Mouse (Mus musculus): ENCODE measurements around the gene Fpgt.

The Fpgt gene

GRCm38 (mm10) chr3:155093116-155093956, at the start of gene Fpgt, which contains the start of gene Lrriq3:
Gene Fpgt (minus strand): TSS chr3:155093403.
Gene Lrriq3 (plus strand): TSS chr3:155093434.
- DNase-seq (ENCODE audit: low spot score in 2 of 2) = peak; percentile 88 to 89

GRCm38 (mm10) chr3:155141047-155141446, 47.8 kb upstream of the Fpgt start:
- DNase-seq (ENCODE audit: low spot score in 2 of 2) = no peak

GRCm38 (mm10) chr3:155137737-155138136, 44.5 kb upstream of the Fpgt start:
- DNase-seq (ENCODE audit: low spot score in 2 of 2) = no peak

- DNase-seq (ENCODE audit: low spot score in 2 of 2) = no peak
Measured at GRCm38 (mm10) chr3:155105957-155106356, 12.8 kb upstream of the Fpgt start.

- DNase-seq (ENCODE audit: low spot score in 2 of 2) = no peak
Measured at GRCm38 (mm10) chr3:155099266-155099665, 6.1 kb upstream of the Fpgt start.

GRCm38 (mm10) chr3:155092081-155092480, 1.1 kb downstream of the Fpgt start:
- DNase-seq (ENCODE audit: low spot score in 2 of 2) = no peak

GRCm38 (mm10) chr3:155077908-155078307, 15.3 kb downstream of the Fpgt start:
- DNase-seq (ENCODE audit: low spot score in 2 of 2) = no peak

- DNase-seq (ENCODE audit: low spot score in 2 of 2) = no peak
Measured at GRCm38 (mm10) chr3:155059449-155059822, 33.8 kb downstream of the Fpgt start.

- no peak for DNase-seq (ENCODE audit: low spot score in 2 of 2)
Measured at GRCm38 (mm10) chr3:155058800-155059448, 34.3 kb downstream of the Fpgt start.

GRCm38 (mm10) chr3:155057566-155057965, 35.6 kb downstream of the Fpgt start:
- no peak for DNase-seq (ENCODE audit: low spot score in 2 of 2)

- DNase-seq (ENCODE audit: low spot score in 2 of 2) = no peak
Measured at GRCm38 (mm10) chr3:155056606-155057005, 36.6 kb downstream of the Fpgt start.

GRCm38 (mm10) chr3:155055231-155055916, 37.8 kb downstream of the Fpgt start, which contains the start of gene Tnni3k:
Gene Tnni3k (minus strand): TSS chr3:155055407.
- no peak for DNase-seq (ENCODE audit: low spot score in 2 of 2)

GRCm38 (mm10) chr3:155053189-155053588, 40.0 kb downstream of the Fpgt start:
- no peak for DNase-seq (ENCODE audit: low spot score in 2 of 2)

GRCm38 (mm10) chr3:155052021-155052420, 41.2 kb downstream of the Fpgt start:
- no peak for DNase-seq (ENCODE audit: low spot score in 2 of 2)

- no peak for DNase-seq (ENCODE audit: low spot score in 2 of 2)
Measured at GRCm38 (mm10) chr3:155039012-155039836, 54.0 kb downstream of the Fpgt start.
